Mouse (Mus musculus): Measurements from ENCODE around the gene Ldb3.

DNA sequence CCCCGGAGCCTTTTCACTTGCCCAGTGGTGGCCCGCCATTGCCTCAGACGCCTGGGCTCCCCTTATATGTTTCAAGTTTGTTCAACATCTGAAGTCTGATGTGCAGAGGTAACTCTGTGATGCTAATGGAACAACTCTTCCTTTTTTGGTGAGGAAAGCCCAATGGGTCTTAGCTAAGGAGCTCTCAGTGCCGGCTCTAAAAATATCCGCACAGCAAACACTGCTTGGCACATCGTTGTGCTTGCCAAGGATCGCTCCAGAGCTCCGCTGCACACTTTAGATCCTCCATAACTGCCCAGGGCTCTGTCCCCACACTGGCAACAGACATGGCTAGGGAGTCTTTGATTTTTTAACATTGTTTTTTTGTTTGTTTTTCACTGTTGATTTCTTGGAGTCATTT lies 59.7 kb downstream of the Ldb3 start:
- TF ChIP-seq CTCF (IDR thresholded peaks at IDR 0.05; ENCODE audit: low read depth): no peak
- no peak for TF ChIP-seq EP300 (IDR thresholded peaks at IDR 0.05; ENCODE audit: low read depth)
